Mouse (Mus musculus) stomach, postnatal 0 days (tissue): ENCODE results near the gene Tgfbr2.

ENCODE experiments used
- CTCF ChIP-seq: IDR thresholded peaks from 2 replicates; pipeline ENCODE4 v1.5.1; 2016; ENCODE audit warnings: antibody characterized with exemption, low read depth, mild to moderate bottlenecking, moderate library complexity
- EP300 ChIP-seq: optimal IDR thresholded peaks from 2 replicates; pipeline ENCODE3; 2016; ENCODE audit warnings: antibody characterized with exemption

DNA sequence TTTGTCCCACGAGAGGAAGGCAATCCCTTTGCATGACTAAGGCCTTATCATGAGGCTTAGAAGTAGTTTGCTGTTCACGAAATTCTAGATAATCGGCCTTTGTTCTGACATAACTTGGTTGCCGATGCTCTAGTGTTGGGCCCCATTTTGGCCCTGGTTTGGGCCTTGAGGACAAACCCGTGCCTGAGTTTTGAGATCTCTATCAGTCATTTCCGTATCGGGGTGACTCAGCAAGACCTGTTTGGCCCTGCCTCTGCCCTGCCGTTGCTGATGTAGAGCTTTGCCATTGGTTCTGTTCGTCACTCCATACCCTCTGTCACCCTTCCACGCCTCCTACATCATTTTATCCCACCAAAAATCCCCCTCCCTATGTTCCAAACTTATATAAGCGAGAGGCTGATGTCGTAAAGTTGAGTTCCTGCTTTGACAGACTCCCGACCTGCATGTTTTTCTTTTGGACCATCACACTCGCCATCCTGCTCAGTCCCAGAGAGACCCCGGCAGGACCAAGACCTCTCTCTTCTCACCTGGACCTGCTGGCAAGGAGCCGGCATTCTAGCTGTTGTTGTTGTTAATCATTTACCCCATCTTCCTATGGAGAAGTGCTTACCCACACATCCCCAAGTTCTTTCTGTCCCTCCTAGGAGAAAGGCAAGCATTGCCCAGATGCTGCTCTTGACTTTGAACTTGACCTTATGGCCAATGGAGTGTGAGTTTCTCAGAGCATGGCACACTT, 33.2 kb upstream of the Tgfbr2 start:
- TF ChIP-seq CTCF (no peak), EP300 (no peak)
